Mouse (Mus musculus) embryo, embryonic 10 days (tissue): ENCODE results near the gene Grik5.
A peak's percentile ranks its signal among the peaks of the same experiment; 100 is the strongest.

Experiments used
- DNase-seq: peaks from one replicate; pipeline ENCODE4 v3.0.0-alpha.2; 2015; ENCODE audit warnings: low spot score

Grik5 gene

DNA sequence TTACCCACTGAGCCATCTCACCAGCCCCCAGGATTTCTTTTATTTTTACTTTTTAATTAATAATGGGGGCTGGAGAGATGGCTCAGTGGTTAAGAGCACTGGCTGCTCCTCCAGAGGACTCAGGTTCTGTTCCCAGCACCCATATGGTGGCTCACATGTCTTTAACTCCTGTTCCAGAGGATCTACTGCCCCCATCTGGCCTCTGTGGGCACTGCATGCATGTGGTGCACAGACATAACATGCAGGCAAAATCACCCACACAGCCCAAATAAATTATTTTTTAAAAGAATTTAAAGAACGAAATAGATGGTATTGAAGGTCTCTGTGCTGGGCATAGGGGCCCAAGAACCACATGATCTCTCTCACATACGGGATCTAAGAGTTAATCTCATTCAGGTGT lies 87.8 kb downstream of the Grik5 start:
- DNase-seq: no peak

GRCm38 (mm10) chr7:24983396-24983795 lies 88.8 kb downstream of the Grik5 start:
- no peak for DNase-seq

- DNase-seq: no peak
Observed at GRCm38 (mm10) chr7:24980439-24980838, 91.7 kb downstream of the Grik5 start.

DNA sequence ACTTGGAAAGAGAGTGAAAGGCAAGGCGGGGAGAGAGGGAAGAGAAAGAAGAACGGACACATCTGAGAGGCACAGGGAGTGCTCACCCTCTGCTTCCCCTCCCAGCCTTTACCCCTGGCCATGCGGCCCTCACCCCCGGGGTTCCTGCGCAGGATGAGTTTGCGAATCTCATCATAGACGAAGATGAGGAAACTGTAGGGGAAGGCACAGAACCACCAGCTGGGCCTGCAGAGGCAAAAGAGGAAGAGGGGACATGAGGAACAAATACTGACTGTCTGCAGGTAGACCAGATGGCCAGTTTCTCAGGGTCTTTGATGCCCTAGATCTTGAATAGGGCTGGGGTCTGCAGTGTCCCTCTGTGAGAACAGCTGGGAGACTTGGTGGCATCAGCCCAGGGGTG lies 93.4 kb downstream of the Grik5 start:
- DNase-seq: no peak

DNA sequence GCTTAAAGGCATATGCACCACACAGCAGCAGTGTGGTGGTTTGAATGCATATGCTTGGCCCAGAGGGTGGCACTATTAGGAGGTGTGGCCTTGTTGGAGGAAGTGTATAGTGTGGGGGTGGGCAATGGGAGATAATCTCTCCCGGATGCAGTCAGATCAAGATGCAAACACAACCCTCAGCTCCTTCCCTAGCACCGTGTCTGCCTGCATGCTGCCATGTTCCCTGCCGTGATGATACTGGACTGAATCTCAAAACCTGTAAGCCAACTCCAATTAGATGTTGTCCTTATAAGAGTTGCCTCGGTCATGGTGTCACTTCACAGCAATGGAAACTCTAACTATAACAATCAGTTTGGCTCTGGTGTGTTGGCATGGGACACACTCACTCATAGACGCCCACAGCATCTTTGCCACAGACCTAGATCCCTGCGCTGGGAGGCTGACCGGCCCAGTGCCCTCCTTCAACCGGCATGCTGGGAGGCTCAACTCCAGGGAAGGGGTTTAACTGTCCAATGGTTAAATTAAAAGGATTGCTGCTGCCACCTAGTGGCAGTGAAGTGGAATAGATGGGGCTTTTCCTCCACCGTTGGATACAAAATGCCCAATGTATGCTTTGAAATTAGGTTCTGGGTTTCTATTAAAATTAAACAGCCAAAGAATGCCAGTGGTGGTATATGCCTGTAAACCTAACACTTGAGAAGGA lies 97.1 kb downstream of the Grik5 start:
- DNase-seq: peak; percentile 68

DNA sequence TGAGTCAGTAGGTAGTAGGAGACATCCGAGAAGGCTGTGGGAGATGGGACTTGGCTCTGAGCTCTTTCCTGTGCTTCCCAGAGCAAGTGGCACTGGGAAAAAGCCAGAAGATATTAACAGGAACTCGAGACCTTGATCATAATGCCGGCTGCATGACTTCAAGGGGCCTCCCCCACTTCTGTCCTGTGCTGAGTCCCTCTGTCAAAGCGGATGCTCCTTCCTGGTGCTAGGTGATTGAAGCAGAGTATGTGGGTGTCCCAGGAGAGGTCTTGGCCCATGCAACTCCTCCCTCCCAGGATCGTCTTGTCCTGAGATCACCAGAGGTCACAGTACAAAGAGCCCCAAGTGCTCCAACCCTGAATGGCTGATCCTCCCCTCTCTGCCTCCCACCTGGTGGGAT lies 98.2 kb downstream of the Grik5 start:
- no peak for DNase-seq

GRCm38 (mm10) chr7:24973208-24973607 lies 98.9 kb downstream of the Grik5 start:
- DNase-seq: no peak

- DNase-seq: peak; percentile 97
Observed at GRCm38 (mm10) chr7:24971972-24972893, 99.9 kb downstream of the Grik5 start, which contains the start of gene Rabac1. Gene Rabac1, minus strand, starts transcription at chr7:24972754.

DNA sequence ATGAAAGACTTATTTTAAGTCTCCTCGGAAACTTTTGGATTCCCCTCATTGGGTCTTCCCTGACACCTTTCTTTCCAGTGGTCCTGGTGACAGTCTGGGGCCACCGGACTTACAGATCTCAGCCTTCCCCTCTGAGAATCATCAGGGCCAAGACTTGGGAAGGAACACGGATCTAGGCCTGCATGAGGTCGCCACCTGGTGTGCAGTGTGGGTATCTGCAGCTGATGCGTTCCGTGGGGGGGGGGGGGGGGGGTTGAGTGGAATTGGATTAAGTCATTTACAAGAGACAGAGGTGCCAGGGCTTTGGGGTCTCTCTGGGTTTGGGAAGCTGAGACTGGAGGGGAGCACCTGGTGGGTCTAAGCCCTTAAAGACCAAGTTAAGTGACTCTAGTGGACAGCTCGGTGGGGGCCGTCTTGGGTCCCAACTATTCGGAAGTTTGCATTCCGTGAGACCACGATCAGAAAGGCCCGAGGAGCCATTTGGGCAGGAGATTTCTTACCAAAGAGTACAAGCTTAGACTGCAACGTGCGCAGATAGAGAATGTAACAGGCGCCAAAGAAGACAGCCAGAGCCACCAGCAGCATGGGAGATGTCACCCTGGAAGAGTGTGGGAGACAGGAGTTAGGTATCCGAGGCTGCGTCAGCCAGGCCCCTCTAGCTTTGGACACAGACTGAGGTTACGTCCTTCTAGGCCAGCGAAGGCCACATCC lies 100.7 kb downstream of the Grik5 start:
- peak; percentile 81 for DNase-seq

DNA sequence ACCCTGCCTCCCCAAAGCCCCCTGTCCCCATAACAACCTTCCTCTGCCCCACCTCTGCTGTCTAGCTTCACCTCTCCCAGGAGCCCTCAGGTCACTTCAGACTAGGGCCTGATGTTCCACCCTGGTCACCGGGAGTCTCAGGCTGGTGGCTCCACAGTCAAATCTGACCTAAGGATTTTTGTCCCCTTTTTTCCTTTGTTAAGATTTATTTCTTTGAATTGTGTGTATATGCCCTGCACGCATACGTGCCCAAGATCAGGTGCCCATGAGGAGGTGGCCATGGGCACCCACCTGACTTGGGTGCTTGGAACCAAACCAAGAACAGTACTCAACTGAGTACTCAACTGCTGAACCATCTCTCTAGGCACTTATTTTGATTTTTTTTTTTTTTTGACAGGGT lies 101.8 kb downstream of the Grik5 start:
- DNase-seq: no peak

GRCm38 (mm10) chr7:24969805-24970204 lies 102.3 kb downstream of the Grik5 start:
- DNase-seq: no peak

DNA sequence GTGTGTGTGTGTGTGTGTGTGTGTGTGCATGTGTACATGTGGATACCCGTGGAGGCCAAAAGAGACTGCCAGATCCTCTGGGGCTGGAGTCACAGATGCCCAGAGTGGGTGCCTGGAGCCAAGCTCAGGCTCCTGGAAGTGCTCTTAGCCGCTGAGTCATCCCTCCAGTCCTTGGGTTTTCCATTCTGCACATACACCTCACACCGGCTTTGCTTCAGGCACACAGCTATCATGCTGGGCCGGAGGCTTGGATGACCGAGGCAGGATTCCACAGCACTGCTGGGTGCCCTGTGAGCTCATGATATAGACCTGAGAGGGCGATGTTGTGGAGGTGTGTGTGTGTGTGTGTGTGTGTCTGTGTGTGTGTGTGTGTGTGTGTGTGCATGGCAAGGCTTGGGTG lies 103.7 kb downstream of the Grik5 start:
- no peak for DNase-seq

DNA sequence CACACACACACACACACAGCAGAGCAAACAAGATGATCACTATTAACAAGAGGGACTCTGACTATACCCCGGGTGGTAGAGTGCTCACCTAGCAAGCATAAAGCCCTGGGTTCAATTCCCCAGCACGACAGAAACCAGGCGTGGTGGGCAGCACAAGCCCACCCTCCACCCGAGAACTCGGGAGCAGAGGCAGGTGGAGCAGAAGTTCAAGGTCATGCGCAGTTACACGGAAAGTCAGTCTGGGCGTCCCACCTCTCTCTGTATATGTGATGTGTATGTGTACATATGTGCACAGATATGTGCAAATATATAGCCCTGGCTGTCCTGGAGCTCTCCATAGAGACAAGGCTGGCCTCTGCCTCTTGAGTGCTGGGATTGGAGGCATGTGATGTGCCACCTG lies 104.2 kb downstream of the Grik5 start:
- DNase-seq: no peak

DNA sequence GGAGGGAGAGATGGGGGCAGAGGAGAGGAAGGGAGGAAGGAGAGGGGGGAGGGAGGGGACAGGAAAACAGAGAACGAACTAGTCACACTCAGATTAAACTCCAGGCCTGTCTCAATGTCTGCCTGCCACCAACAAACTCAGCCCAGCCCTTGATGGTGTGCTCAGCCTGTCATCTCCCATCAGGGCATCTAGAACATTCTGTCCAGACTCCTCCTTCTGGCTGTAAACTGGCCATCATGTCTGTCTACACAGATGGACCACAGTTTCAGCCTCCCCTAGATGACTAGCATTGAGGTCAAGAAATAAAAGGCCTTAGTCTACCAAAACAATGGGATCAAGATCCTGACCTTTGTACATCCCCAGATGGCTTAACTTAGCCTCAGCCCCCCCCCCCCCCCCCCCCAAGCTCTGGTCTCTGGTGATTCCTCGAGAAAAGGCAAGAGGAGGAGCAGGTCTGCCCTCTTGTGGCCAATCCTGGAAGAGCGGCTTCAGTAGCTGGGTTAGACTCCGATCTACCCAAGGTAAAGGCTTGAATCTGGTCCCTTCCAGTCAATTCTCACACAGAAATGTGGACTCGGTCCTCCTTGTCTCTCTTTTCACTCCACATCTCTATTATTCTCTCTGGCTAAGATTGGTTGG lies 107.1 kb downstream of the Grik5 start:
- DNase-seq: peak; percentile 91

DNA sequence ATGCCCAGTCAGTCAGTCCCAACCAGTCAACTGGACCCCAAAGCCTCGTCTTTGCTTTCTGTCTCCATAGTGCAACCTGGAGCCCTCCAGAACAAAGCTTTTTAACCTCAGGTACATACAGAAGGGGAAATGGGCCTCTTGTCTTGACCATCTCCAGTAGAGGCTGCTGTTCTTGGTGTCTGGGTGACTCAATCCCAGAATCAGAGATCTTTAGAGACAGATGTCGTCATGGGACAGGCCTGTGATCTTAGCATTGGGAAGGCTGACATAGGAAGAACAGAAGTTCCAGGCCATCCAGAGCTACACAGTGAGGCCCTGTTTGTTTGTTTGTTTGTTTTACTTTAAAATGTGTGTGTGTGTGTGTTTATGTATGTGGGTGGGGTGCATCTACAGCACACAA lies 107.9 kb downstream of the Grik5 start:
- DNase-seq: no peak
